Mouse (Mus musculus) left cerebral cortex, adult 6 months (tissue): ENCODE measurements around the gene Gpx7. TPM values are rescaled to one million over a fixed set of nuclear protein-coding genes. Genes with fewer than 3 reads are reported as not detected.

ENCODE experiments used
- long read RNA-seq, 2 experiments: library from polyadenylated mRNA; unstranded; transcript quantifications; one replicate each; pipeline ENCODE4 v2.0.0; 2019 to 2020
- polyA plus RNA-seq: library from polyadenylated mRNA; unstranded; fragments of <200 nt; fragmentation: Nextera tagmentation; gene quantifications from 2 replicates; pipeline ENCODE4 v1.2.3, GENCODE M21; 2021

Gpx7 gene
- polyA plus RNA-seq, result 13.9 and 14.7 TPM in 2 replicates
- long read RNA-seq, experiment 1, transcript Gpx7-201 (3 exons, 1,289 nt), result major isoform, 9 of 10 reads
- long read RNA-seq, experiment 1, partial matches to known transcripts, result 0 of 10 reads
- long read RNA-seq, experiment 1, other reads (novel, unspliced or antisense), result 1 of 10 reads
- long read RNA-seq, experiment 2, transcript Gpx7-201 (3 exons, 1,289 nt), result major isoform, 7 of 11 reads
- long read RNA-seq, experiment 2, partial matches to known transcripts, result 1 of 11 reads
- long read RNA-seq, experiment 2, other reads (novel, unspliced or antisense), result 2 of 11 reads

DNA sequence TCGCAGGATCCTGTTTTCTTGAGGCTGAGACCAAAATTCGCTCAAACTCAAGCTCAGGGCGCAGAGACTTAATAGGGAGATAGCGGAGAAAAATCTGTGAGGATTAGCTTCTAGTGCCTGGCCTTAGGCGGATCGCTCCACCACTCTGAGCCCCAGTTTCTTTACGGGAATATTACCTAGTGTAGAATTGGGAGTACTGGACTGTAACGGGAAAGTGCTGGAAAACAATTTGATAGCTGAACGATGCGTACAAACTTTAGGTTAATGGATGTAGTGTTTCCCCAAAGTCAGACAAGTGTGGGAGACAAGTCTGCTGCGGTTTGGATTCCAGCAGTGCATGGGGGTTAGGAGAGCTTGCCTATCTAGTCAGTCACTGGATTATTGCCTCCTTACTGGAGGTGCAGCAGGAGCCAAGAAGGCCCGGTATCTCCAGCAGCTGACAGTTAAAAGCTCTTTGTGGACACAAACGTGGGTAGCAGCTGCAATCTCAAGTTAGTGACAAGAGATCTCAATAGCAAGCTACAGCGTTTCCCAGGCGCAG lies at the start of gene Gpx7:
Gene Gpx7 (minus strand): TSS at position 101 of the 541 bp plus-strand sequence.

DNA sequence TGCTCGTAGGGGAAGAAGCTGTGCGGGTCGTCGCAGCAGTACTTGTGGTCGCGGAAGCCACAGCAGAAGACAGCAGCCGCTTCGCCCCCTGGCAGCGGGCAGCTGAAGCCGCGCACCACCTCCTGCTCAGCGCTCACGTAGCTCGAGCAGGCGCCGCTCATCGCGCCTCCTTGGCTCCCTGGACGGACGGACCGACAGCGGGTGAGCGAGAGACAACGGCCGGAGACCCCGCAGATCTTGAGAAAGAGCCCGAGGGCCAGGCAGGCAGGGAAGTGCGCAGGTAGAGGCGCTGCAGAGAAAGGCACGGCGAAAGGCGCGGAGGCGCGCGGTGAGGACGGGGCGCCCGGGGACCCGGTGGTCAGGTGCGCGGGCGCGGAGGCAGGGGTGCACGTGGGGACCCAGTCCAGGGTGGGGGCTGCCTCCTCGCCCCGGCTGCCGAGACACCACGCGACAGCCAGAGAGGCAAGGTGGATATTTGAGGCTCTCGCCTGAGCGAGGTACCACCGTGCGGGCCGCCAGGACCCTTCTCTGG lies 23.5 kb downstream of the Gpx7 start, which contains the start of gene Shisal2a:
Gene Shisal2a (minus strand): TSS at position 167 of the 532 bp plus-strand sequence.

Other genes with a start within 250 kb of the Gpx7 start
- 11.6 and 12.6 TPM in 2 replicates for gene Echdc2, start 241.5 kb downstream of the Gpx7 start, polyA plus RNA-seq
- not detected in 2 replicates for gene Zyg11a, start 188.9 kb downstream of the Gpx7 start, polyA plus RNA-seq
- gene Zyg11b, start 105.9 kb downstream of the Gpx7 start, polyA plus RNA-seq, result 27.0 and 28.3 TPM in 2 replicates
- gene Coa7, start 78.8 kb downstream of the Gpx7 start, polyA plus RNA-seq, result 27.8 and 29.1 TPM in 2 replicates
- not detected in 2 replicates for gene Shisal2a, start 23.6 kb downstream of the Gpx7 start, polyA plus RNA-seq
- 4.7 and 6.3 TPM in 2 replicates for gene Tut4, start 52.5 kb upstream of the Gpx7 start, polyA plus RNA-seq
- gene Prpf38a, start 172.4 kb upstream of the Gpx7 start, polyA plus RNA-seq, result 23.2 and 26.6 TPM in 2 replicates
- 0.08 TPM in 1 of 2 replicates, not detected in the other for gene Orc1, start 172.5 kb upstream of the Gpx7 start, polyA plus RNA-seq
- 7.3 and 7.8 TPM in 2 replicates for gene Cc2d1b, start 213.0 kb upstream of the Gpx7 start, polyA plus RNA-seq